Mouse (Mus musculus) inflammation-experienced regulatory T-cells, adult 6 months (primary cell): ENCODE measurements around the gene Rhbdd1. TPM values are rescaled to one million over a fixed set of nuclear protein-coding genes. Genes with fewer than 3 reads are reported as not detected.
A peak's percentile ranks its signal among the peaks of the same experiment; 100 is the strongest.

ENCODE experiments used
- ATAC-seq: one replicate; pipeline ENCODE4 v1.8.0; 2017
- polyA plus RNA-seq, 3 experiments: library from polyadenylated mRNA; unstranded; fragments of 100-300 nt; shearing (Covaris generic); gene quantifications; one replicate each; pipeline ENCODE4 v1.2.1; 2017

Rhbdd1 gene
- polyA plus RNA-seq, 3 experiments from 2014 or later: 15.3 to 21.5 (median 20.5) TPM

DNA sequence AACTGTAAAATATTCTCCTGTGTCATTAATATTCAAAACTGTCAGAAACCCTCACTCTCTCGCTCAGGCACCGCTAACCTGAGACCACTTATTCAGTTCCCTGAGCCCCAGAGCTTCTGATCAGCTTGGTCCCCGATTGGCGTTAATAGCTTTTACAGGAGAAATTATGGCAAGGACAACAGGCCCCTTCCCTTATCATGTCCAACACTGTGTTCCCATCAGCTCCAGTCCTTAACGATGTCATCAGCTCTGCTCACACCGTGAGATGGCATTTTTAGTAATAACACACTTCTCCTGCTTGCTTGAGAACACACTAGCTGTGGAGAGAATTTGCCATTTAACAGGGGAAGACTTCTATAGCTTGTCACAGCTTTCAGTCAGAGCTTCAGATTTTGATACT lies 48.2 kb downstream of the Rhbdd1 start:
- ATAC-seq: no peak

DNA sequence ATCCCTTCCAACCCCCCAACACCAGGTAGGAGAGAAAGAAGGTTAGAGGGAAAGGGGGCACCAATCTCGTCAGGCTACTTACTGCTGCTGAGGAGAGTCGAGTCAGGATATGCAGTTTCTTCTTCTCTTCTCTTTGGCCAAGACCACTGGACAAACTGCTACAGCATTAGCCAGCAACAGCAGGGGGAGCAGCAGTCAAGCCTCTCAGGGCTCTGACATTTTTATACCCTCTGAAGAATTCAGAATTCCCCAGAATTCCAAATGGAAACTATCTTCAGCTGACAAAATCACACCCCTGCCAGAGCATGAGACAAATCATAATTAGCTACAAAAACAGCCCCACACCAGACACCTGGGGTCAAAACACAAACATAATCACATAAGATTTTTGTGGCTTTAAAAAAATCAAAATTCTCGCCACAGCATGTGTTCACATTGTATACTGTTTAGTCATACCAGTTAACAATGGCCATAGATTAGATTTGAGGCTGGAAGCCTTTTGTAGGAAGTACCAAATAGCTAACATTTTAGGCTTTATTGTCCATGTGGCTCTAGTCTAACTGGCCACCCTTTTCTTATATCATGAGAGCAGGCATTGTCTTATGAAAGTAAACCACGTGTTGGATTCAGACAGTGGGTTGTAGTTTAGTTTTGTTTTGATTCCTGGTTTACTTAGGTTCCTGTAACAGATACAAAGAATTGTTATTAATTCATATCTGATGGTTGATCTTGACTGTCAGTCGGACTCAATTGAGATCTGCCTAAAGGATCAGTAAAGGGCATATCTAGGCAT lies 55.6 kb downstream of the Rhbdd1 start:
- no peak for ATAC-seq

DNA sequence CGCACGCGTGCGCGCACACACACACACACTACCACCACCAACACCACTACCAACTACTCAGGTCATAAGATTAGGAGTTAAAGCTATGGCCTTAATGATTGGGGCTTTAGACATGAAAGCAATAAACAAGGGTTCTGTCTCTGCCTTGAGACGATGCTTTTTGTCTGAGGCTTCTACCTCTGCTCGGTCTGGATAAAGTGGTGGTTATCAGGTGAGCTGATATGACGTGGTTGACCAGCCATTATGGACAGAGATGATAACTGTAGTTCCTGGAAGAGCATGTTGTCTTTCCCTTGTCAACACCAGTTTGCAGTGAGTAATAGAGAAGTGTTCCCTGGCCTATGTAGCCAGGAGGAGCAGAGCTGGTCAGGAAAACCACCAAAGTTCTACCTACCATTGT lies 57.7 kb downstream of the Rhbdd1 start:
- no peak for ATAC-seq

DNA sequence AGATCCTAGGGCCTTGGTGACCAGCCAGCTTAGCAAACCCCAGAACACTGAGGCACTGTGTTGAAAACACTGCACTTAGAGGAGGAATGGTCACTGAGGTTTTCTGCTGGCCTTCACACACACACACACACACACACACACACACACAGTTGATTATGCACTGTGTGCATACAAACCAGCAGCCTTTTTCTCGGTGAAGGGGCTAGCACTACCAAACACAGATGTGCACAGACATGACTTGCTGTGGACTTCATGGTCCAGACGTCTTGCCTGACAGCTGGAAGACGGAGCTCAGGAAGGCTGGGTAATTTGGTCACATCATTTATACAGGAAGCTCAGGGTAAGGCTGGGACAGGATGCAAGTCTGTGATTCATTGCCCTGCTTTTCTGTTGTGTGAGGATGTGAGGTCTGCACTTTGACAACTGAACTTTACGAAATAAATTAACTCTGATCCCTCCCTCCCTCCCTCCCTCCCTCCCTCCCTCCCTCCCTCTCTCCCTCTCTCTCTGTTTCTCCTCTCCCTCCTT lies 58.6 kb downstream of the Rhbdd1 start:
- ATAC-seq: no peak

DNA sequence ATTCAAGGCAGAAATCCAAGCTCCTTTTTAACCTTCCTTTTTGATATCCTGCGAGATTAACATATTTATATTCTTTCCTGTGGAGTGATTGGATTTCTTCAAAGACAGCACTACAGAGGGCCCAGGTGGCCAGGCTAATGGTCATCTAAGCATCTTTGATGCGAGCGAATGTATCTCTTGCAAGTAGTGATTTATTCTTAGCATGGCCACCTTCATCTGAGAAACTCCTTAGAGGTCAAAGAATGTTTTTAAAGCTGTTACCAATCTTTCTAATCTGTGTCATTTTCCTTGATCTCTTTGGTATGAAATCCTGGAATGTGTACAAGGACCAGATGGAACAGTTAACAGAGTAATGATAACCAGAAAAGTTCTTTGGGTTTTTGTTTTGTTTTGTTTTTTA lies 59.2 kb downstream of the Rhbdd1 start:
- no peak for ATAC-seq

DNA sequence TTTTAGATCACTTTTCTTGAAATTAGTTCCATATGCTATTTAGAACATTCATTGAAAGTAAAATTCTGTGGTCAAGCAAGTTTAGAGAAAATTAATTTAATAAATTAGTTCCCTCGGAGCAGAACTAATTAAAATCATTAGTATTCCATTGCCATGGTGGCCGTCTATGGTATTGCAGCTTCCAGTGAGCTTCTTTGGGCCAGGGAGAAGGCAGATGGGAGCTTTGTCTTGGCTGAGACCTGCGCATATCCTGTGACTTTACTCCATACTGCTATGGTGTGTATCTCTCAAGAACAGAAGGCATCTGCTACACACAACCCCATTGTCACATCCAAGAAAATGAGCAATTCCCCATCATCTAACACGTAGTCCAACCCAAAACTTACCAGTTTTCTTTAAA lies 65.7 kb downstream of the Rhbdd1 start:
- no peak for ATAC-seq

DNA sequence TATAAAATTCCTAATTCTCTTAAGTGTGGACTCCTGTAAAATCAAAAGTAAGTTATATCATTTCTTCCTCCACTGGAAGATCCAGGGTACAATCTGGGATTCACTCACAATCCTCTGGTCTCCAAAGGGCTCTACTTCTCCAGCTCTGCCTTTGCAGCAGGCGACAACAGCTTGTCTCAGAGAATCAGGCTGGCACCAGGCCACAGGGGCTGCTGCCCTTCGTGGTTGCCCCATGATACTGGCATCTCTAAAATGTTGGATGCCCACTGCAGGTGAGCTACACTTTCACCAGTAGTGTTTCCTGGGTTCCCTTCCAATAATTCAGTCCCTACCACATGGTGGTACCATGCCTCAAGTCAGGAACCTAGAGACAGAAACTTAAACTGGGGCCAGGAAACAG lies 67.9 kb downstream of the Rhbdd1 start:
- ATAC-seq: no peak

DNA sequence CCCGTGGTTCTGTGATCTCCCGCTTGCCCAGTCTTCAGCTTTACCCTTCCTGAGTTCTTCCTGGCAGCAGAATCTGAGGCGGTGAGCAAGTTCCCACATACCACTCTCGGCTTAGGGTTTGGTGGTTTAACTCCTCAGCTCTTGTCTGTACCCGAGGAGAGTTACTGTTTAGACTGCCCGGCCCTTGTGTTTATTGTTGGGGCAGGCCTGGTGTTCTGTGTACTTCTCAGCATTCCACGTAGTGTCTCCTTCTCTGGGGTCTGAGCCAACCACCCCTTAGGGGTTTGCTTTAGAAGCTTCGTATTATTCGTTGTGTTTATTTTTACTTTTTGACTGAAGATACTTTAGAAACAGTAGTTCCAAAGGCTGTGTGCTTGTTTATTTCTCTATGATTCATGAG lies 68.8 kb downstream of the Rhbdd1 start:
- ATAC-seq: no peak

DNA sequence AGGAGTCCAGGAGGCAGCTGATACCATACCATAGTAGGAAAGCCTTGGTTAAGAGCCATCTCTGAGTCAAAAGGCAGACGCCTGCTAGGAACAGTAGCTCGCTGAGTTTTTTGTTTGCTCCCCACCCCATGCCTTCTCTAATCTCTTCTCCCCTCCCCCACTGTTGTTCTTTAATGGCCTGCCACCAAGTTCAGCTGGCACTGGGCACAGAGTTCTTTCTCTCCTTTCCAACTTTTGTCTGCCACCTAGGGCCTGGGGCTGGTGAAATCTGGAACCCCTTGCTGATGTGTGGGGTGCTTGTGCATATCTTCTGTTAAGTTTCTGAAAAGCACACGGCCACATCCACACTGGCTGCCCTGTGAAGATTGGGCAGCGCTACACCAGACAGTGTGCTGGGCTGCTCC lies 69.6 kb downstream of the Rhbdd1 start:
- no peak for ATAC-seq

DNA sequence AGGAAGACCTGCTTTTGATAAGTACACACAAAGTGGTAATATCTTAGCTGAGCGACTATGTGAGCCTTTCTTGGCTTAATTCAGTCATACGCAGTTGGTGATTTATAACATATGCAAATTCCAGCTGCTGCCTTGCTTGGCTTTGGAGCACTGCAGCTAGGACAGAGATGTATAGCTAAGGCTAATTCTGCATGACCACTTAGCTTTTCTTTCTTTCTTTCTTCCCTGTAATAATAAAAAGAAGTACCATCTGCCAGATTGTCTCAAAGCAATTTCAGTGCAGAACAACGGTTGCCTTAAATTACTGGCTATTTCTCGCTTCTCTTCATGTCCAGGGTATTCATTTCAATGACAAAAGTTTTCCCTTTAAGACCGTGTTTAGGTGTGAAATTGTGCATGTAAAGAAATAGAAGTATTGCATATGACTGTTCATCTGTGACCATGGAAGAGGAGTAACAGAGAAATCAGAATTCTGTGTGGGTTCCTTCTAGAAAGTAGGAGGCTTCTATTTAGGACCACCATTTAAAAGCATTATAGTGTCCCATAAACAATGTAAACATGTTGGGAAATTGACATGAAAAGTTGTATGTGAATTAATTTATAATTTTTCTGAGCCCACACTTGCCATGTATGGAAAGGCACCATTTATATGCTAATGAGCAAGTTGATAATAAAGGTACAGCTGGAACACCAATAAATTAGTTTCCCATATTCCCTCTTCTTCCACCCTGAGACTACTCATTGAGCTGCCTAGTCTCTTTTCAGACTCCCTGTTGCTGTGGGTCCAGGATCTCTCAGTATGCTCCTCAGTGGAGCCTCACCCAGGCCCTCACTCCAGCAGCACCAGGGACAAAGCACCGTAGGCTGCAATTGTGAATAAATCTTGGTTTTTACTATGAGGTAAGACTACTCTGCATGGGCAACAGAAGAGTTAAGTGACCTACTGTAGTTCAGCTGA lies 70.8 kb downstream of the Rhbdd1 start:
- ATAC-seq: no peak

DNA sequence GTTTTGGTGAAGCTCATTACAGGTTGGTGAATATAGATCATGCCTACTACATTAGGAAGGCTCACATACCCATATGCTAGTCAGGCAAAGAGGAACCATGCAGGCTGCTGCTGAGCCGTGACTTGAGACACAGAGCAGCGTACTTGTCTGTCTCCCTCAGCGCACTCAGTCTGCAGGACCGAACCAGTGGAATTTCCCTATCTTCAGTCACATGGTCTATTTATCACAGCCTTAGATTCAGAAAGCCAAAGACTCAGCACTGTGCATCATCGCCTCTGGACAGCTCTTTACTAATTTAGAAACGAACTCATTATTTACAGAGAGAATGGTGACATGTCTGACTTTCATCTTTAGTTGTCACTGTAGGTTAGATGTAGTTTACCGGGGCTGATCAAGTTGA lies 73.1 kb downstream of the Rhbdd1 start:
- ATAC-seq: no peak

DNA sequence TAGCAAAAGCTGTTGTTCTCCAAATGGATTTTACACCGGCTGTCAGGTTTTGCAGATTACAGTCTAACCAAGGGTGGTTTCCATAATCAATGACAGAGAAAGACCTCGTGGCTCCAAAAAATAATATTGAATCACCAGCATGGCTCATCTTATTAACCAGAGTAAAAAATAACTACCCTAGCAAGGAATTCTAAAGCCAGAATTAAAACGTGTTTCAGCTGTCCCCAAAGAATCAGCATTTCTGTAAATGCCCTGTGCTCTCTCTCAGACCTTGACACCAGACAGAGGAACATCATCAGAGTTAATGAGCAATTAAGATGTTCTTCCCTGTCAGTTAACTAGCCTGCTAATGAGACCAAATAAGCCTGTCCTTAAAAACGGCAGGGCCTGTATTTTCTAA lies 79.1 kb downstream of the Rhbdd1 start:
- ATAC-seq: no peak

DNA sequence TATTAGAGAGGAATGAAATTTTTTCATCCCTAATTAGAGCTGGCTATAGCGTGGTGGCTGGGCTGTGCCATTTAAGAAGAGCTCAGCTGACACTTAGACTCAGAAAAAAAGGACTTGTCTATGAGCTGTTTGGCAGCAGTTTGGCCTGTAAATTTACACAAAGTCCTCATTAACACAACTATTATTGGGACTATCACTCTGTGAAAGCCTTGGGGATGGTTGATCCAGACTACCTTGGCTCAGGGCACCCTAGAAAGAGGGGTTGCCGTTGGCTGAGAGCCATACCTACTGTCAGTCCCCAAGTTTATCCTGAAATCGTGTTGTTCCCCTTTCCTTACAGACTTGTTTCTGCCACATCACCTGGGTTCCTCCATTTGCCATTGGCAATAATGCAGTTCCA lies 91.5 kb downstream of the Rhbdd1 start:
- no peak for ATAC-seq

DNA sequence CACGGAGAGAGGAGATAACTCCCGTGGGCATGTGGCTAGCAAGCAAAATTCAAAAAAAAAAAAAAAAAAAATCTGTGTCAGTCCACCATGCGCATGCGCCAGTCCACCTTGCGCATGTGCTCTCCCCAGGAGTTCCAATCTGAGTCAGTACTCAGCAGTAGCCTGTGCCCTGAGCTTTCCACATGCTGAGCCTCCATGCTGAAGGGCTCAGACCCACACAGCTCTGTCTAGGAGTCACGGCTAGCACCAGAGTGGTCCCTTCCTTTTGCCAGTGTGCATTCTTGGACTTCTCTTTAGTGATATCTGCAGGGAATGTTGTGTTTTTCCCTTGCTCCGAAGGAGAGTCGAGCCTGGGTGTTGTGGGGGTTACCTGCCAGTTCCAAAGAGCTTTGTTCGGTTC lies 93.0 kb downstream of the Rhbdd1 start:
- no peak for ATAC-seq

DNA sequence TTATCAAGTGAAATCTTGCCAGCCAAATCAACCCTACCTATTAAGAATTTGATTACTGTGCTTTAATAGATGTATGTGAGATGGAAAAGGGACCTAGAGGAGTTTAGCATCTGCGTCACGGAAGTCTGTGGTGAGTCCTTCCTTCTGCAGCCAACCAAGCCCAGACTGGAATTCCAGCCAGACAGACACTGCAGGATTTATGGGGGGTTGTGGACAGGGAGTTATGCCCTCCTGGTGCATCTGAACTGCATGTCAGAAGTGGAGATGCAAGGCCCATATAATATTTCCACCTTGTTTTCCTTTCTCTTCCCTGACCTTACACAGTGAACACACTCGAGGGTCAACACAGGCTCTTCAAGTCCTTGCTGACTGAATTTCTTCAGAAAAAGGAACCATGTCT lies 94.3 kb downstream of the Rhbdd1 start:
- ATAC-seq: no peak

DNA sequence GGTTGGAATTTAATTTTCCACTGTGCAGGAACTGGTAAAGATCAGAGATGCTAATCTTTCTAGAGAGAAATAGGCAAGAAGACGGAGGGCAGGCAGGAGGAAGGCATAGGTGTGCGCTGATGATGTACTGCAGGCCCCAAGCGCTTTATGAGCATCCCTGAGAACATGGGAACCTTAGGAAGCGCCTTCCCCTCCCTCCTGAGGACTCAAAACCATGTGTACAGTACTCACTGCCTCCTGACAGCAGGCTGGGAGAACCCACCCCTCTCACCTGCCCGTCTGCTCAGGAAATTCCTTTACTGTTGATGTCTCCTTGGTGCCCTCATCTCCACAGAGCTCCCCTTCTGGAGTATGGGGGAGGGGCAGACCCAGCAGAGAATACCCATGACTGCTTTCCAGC lies 95.3 kb downstream of the Rhbdd1 start:
- ATAC-seq: no peak

DNA sequence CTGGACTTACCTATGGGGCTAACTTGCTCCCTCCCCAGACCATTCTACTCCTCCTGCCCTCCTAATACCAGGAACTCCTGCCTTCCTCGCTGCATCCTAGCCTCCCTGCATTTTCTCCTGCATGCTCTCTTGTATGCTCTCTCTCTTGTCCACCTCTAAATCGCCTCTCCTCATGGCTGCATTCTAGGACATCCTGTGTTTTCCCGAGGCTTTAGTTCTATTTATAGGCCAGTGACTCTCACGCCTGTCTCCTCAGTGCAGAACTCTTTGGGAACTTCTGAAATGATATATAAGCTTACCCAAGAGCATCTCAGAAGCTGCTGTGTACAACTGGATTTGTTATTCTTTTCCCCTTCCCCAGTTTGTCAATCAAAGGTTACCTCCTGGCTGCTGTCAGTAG lies 95.8 kb downstream of the Rhbdd1 start:
- no peak for ATAC-seq

DNA sequence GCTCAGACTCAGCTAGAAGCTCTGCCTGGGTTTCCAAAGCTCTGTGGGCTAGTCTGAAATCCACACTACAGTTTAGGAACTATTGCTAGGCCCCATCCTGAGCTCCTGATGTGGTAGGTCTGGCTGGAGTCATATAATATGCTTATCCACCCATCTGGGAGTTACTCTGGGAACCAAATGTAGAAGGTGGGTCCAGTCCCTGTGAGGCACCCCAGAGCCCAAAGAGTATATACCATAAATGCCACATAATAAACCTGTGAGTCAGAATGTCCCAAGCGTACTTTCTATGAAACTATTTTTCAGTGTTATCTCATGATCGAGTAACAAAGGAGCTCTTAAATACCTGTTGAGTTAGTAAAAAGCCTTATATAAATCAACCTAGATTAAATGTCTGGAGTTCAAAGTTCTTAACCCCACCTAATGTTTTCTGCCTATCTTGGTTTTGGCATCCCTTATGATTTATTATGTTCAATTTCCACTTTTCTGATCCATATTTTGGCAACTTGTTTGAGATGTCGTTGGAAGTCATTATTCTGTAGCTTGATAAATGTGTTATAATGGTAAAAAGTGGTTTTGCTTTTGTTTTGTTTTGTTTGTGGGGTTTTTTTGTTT lies 98.3 kb downstream of the Rhbdd1 start:
- no peak for ATAC-seq

DNA sequence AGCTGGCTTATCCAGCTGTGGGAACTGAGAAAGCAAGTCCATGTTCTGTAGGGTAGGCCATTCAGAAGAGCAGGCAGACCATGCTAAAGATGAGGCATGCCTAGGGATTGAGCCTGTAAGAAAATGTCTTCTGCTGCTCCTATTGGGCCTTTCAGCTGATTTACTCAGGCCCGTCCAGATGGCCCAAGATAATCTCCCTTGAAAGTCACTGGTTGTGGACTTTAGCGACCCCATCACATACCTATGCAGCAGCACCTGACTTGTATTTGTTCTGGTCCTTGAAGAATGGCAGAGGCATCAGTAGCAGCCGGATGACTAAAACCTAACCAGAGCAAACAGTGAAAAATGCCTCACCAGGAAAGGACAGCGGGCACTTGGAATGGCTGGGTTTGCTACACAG lies 99.4 kb downstream of the Rhbdd1 start:
- no peak for ATAC-seq

DNA sequence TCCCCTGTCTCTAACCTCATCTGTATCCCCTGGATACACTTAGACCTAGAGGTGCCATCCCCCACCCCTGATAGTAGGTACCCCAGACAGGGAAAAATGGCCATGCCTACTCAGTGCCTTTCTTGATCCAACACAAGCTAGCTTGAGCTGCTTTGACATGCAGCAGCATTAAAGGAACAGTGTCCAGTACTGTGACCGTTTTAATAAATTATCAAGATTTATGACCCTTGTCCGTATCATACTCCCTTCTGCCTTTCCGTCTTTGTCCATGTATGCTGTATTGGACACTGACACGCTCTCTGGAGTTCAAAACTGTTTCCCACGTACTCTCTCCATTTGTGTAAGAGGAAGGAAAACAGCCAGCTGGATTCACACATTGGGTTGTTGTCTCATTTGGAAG lies 111.5 kb downstream of the Rhbdd1 start:
- ATAC-seq: no peak

DNA sequence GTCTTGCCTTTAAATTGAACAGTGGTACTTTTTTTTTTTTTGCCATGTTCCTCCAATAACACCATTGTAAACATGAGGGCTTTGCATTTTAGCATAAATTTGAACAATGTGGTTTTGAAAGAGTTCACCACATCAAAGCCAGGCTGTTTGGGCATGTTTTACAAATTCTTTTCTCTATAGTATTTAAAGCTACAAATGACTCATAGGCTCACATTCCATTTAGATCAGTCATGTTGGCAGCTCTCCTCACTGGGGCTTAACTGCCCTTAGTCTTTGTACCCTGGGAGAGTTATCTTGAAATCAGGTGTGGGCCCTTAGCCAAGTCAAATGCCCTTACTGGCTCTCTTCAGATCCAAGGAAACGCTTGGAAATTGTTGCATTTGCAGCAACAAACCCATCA lies 112.8 kb downstream of the Rhbdd1 start:
- peak; percentile 75 for ATAC-seq

DNA sequence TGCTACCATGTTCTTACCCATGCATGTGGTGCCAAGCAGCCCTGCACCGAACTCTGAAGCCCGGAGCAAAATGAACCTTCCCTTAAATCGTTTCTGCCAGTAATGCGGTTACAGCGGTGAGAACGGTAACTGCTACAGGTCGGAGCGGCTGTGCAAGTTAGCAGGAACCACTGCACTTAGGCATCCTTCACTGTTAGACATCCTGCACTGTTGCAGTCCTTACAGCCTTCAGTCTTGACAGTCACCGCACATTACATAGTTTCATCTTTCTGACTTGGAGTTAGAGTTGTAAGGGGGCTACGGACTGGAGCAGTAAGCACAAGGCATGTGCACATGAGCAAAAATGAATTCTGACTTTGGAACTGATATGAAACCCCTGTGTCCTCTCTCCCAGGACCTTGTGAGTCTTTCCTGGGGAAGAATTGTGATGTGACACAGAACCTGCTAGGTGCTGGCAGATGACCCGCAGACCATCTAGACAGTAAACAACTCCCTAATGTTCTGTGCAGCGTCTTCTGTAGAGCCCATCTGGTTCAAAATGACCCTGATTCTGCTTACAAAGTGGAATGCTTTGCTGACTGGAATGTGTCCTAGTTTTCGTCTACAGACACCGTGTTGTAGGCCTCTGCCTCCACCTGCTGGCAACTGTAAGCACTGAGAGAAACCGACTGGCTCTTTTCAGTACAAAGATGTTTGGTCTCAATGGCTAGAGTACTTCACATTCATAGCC lies 116.8 kb downstream of the Rhbdd1 start:
- no peak for ATAC-seq

DNA sequence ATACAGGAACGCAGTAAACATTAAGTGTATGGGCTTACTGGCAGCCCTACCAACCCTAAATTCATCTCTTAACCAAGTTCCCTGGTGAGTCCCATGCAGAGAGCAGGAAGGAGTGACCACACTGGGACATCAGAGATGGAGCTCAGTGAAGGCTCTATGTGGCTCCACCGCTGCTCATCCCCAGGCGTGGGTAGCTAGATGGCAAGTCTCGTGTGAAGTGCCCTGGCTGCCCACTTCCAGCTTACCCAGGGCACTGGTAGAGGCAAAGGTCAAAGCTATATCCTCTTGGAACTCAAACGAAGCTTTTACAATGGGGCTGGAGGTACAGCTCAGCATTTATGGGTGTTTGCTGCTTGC lies 117.4 kb downstream of the Rhbdd1 start:
- ATAC-seq: no peak
